Mouse (Mus musculus) intestine, embryonic 14.5 days (tissue): ENCODE measurements around the gene Ngf. TPM values are rescaled to one million over a fixed set of nuclear protein-coding genes. Genes with fewer than 3 reads are reported as not detected.

Source experiments
- ATAC-seq: fragments of 200-750 bp; cut with Nextera tagmentation; replicated peaks from 2 replicates; pipeline ENCODE4 v1.8.0; 2017; ENCODE audit warnings: low read depth, moderate number of reproducible peaks, moderate TSS enrichment, moderate library complexity; ENCODE audit not compliant: low FRiP score, low TSS enrichment
- DNase-seq: peaks from one replicate; pipeline ENCODE4 v3.0.0-alpha.2; 2018; ENCODE audit warnings: low spot score
- H3K27ac ChIP-seq: fragments of 300-500 bp; sonication (generic); 2 replicates; pipeline ENCODE4 v1.5.1; 2014; ENCODE audit warnings: low read depth, mild to moderate bottlenecking, control low read depth
- H3K27me3 ChIP-seq: fragments of 300-500 bp; sonication (generic); replicated peaks from 2 replicates; pipeline ENCODE4 v1.6.1; 2014; ENCODE audit warnings: low read length, control low read depth; ENCODE audit not compliant: control insufficient read depth, insufficient read depth
- H3K36me3 ChIP-seq: fragments of 300-500 bp; sonication (generic); 2 replicates; pipeline ENCODE4 v1.6.1; 2014; ENCODE audit warnings: low read length, control low read depth; ENCODE audit not compliant: control insufficient read depth, insufficient read depth
- H3K4me1 ChIP-seq: fragments of 300-500 bp; sonication (generic); replicated peaks from 2 replicates; pipeline ENCODE4 v1.6.1; 2014; ENCODE audit warnings: low read length, control low read depth, mixed read lengths; ENCODE audit not compliant: control insufficient read depth, insufficient read depth
- H3K4me2 ChIP-seq: fragments of 300-500 bp; sonication (generic); 2 replicates; pipeline ENCODE4 v1.6.1; 2014; ENCODE audit warnings: low read length
- H3K4me3 ChIP-seq: fragments of 300-500 bp; sonication (generic); 2 replicates; pipeline ENCODE4 v1.5.1; 2014; ENCODE audit warnings: low read depth, low read length, control low read depth, mixed read lengths
- H3K9ac ChIP-seq: fragments of 300-500 bp; sonication (generic); 2 replicates; pipeline ENCODE4 v1.6.1; 2014; ENCODE audit warnings: mild to moderate bottlenecking, low read length
- H3K9me3 ChIP-seq: fragments of 300-500 bp; sonication (generic); 2 replicates; pipeline ENCODE4 v1.6.1; 2016; ENCODE audit warnings: low read length, control low read depth; ENCODE audit not compliant: control insufficient read depth
- WGBS: fragments of 180-500 bp; shearing (Covaris S2); extraction: QIAGEN DNeasy Blood & Tissue Kit; methylation state at CpG from one replicate; pipeline ENCODE4 v1.1.7; 2014; 5-methylcytosine and 5-hydroxymethylcytosine counted together
- polyA plus RNA-seq: library from polyadenylated mRNA; unstranded; fragments of >200 nt; fragmentation: Nextera tagmentation; extraction: Ambion mirVana; gene quantifications from 2 replicates; pipeline ENCODE4 v1.2.1, GENCODE M21; 2014

The Ngf gene
- polyA plus RNA-seq, result 4.2 and 6.5 TPM in 2 replicates

DNA sequence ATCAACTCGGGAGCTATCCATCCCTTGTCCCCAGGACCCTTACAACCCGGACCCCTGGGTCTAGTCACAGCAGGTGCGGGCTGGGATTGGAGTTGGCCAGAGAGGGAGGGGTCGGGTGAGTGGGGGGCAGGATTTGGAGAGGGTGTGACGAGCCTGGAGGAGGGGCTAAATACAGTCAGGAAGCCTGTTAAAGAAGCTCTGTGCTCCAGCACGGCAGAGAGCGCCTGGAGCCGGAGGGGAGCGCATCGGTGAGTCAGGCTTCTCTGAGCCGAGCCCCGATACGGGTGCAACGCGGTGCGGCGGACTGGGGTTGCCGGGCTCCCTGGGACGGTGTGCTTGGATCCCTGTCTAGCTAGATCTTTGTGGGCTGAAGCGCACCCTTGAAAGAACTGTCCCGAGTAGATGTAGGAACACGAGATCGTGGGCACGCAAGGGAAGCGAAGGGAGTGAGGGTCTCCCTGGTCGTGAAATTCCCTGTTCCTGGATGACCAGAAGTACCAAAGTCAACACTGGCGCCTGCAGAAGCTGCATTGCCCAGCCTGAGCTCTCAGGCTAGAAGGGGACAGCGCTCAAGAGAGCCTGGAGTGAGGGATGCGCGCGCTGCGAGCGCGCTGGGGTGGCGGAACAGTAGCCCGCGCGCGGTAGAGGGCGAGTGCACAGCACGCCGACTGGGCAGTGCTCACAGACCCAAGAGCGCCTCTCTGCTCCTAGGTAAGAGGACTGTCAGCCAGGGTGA is at the start of gene Ngf:
Ngf (plus strand) TSS at position 207 of the 736 bp plus-strand sequence.
- Histone ChIP-seq H3K4me2 (peak within 1 kb of the TSS; percentile 60), H3K27ac (no peak within 1 kb of the TSS), H3K4me1 (peaks cover 4% of the 10 kb centered on the region; the same call in 1 of the 2 replicates), H3K27me3 (peaks cover 36% of the 10 kb centered on the region), H3K4me3 (peak within 1 kb of the TSS; percentile 43), H3K9me3 (no peaks in the 10 kb centered on the region), H3K9ac (peak within 1 kb of the TSS; percentile 34), H3K36me3 (no peaks in the 10 kb centered on the region)
- 2% methylated on average over 43 of the region's 43 CpGs for WGBS
- ATAC-seq (peak; percentile 60; the same call in 1 of the 2 replicates), DNase-seq (peak; percentile 71)

DNA sequence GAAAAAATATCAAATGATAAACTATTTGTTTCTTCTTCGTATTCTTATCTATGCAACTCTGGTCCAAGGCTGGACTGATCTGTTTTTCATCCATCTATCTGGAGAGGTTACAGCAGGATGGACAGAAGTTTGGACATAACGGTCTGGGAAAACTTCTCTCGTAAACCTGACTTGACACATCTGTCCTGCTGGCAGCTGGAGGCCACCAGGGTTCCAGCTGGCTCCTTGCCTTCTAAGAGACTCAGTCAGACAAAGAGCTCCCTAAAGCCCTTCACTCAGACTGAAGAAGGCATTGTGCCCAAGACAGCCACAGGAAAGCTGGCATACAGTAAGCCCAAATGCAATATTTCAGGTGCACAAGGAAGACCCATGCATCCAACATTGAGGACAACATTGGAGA is 24.2 kb upstream of the Ngf start:
- no peak for ATAC-seq
- DNase-seq, result no peak
- H3K27ac ChIP-seq, result 0 out of 2 replicates have a peak overlapping the region, but pooled peaks have one; percentile 16
- no peak overlapping the region for H3K4me2 ChIP-seq
- H3K9me3 ChIP-seq, result peaks cover 4% of the 10 kb centered on the region; the same call in 1 of the 2 replicates
- no peak overlapping the region for H3K9ac ChIP-seq
- WGBS, result 54% methylated on average over 3 of the region's 3 CpGs
- no peak overlapping the region for H3K4me3 ChIP-seq
- H3K27me3 ChIP-seq, result no peaks in the 10 kb centered on the region
- no peaks in the 10 kb centered on the region for H3K36me3 ChIP-seq
- no peaks in the 10 kb centered on the region for H3K4me1 ChIP-seq

GRCm38 (mm10) chr3:102446691-102447090 is 23.0 kb upstream of the Ngf start:
- DNase-seq (no peak), ATAC-seq (no peak)
- H3K36me3 ChIP-seq, result no peaks in the 10 kb centered on the region
- 70% methylated on average over 4 of the region's 4 CpGs for WGBS
- no peaks in the 10 kb centered on the region for H3K27me3 ChIP-seq
- no peaks in the 10 kb centered on the region for H3K4me1 ChIP-seq
- peaks cover 4% of the 10 kb centered on the region; the same call in 1 of the 2 replicates for H3K9me3 ChIP-seq
- no peak overlapping the region for H3K4me3 ChIP-seq
- no peak overlapping the region for H3K4me2 ChIP-seq
- H3K27ac ChIP-seq, result no peak overlapping the region
- no peak overlapping the region for H3K9ac ChIP-seq

DNA sequence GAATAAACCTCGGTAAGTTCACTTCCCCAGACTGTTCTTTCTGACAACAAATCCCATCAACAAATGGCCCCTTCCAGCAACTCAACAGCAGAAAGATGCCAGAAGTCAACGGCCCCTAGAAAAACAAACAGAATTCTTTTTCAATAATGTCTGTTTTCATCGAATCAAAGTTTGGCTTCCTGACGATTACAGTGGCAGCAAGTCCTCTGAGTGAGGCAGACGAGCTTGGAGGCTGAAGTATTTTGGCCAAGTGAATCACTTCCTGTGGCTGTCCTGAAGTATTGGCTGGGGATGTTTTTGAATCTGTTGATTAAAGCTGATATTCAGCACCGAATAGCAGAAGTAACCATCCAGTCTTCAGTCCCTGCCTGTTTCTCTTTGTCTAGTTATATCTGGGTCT is 15.2 kb upstream of the Ngf start:
- Histone ChIP-seq H3K27me3 (no peaks in the 10 kb centered on the region), H3K9me3 (no peaks in the 10 kb centered on the region), H3K4me1 (no peaks in the 10 kb centered on the region), H3K4me3 (no peak overlapping the region), H3K27ac (no peak overlapping the region), H3K36me3 (no peaks in the 10 kb centered on the region), H3K4me2 (no peak overlapping the region), H3K9ac (no peak overlapping the region)
- DNase-seq, result no peak
- 59% methylated on average over 6 of the region's 6 CpGs for WGBS
- no peak for ATAC-seq

- no peak for ATAC-seq
- 58% methylated on average over 5 of the region's 5 CpGs for WGBS
These were observed 9.2 kb upstream of the Ngf start for GRCm38 (mm10) chr3:102460528-102460927.

DNA sequence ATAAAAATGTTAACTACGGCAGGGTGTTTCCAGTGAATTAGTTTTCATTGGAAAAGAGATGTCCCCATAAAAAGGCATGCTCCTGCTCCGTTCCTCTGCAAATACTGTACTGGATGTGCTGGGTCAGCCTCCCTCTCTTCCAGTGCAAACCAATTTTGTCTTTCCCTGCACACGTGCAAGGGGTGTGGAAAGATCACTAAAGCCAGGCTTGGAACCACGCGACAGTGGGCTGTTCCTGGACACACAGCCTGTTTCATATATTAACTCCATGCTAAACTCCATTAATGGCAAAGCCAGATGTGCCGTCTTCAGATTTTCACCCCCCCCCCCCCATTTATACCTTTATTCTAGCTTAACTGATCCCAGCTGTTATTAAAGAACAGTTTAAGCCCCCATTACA is 8.7 kb upstream of the Ngf start:
- ATAC-seq, result no peak
- H3K27me3 ChIP-seq, result no peaks in the 10 kb centered on the region
- H3K4me2 ChIP-seq, result no peak overlapping the region
- DNase-seq, result no peak
- no peaks in the 10 kb centered on the region for H3K4me1 ChIP-seq
- H3K9me3 ChIP-seq, result no peaks in the 10 kb centered on the region
- WGBS, result 60% methylated on average over 6 of the region's 6 CpGs
- H3K9ac ChIP-seq, result no peak overlapping the region
- no peak overlapping the region for H3K4me3 ChIP-seq
- H3K36me3 ChIP-seq, result no peaks in the 10 kb centered on the region
- H3K27ac ChIP-seq, result no peak overlapping the region

More at GRCm38 (mm10) chr3:102460528-102460927, 9.2 kb upstream of the Ngf start:
- Histone ChIP-seq H3K4me3 (no peak overlapping the region), H3K27ac (no peak overlapping the region), H3K4me2 (no peak overlapping the region), H3K4me1 (no peaks in the 10 kb centered on the region), H3K27me3 (no peaks in the 10 kb centered on the region), H3K9me3 (no peaks in the 10 kb centered on the region), H3K9ac (no peak overlapping the region), H3K36me3 (no peaks in the 10 kb centered on the region)
- DNase-seq, result no peak

GRCm38 (mm10) chr3:102462703-102463336 is 6.9 kb upstream of the Ngf start:
- H3K9me3 ChIP-seq, result no peaks in the 10 kb centered on the region
- WGBS, result 53% methylated on average over 9 of the region's 9 CpGs
- no peak overlapping the region for H3K4me2 ChIP-seq
- ATAC-seq (no peak), DNase-seq (no peak)
- peaks cover 7% of the 10 kb centered on the region; the same call in 1 of the 2 replicates for H3K27me3 ChIP-seq
- H3K27ac ChIP-seq, result no peak overlapping the region
- no peak overlapping the region for H3K4me3 ChIP-seq
- H3K36me3 ChIP-seq, result no peaks in the 10 kb centered on the region
- no peak overlapping the region for H3K9ac ChIP-seq
- no peaks in the 10 kb centered on the region for H3K4me1 ChIP-seq

DNA sequence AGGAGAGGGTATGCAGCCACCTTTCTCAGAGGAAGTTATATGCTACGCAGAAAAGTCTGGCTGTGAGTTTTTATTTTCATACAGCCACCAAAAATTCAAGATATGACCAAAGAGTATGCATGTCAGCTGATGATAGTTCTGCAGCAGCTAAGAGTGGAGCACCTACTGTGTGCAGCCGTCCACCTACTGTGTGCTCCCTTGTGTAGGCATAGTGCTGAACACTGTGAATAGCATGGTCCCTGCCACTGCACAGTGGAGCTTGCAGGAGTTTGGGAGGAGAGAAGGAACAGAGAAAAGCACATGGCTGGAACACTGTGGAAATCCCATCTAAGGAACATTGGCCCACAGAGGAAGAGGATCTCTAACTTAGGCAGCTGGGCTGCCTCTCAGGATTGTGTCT is 6.4 kb upstream of the Ngf start:
- no peaks in the 10 kb centered on the region for H3K9me3 ChIP-seq
- ATAC-seq (no peak), DNase-seq (no peak)
- H3K27ac ChIP-seq, result no peak overlapping the region
- no peaks in the 10 kb centered on the region for H3K36me3 ChIP-seq
- no peak overlapping the region for H3K9ac ChIP-seq
- peaks cover 8% of the 10 kb centered on the region; the same call in 1 of the 2 replicates for H3K27me3 ChIP-seq
- H3K4me1 ChIP-seq, result no peaks in the 10 kb centered on the region
- 93% methylated on average over 2 of the region's 2 CpGs for WGBS
- H3K4me2 ChIP-seq, result no peak overlapping the region
- no peak overlapping the region for H3K4me3 ChIP-seq
